Mouse (Mus musculus) megakaryocyte progenitor cell, adult 5-6 weeks (primary cell): ENCODE measurements around the gene Frrs1. TPM values are rescaled to one million over a fixed set of nuclear protein-coding genes. Genes with fewer than 3 reads are reported as not detected.

ENCODE experiments used
- total RNA-seq, 2 experiments: library from RNA; stranded (forward) in 1 of 2; stranded (reverse) in 1 of 2; fragments of 157-497, 149-512 nt in 1 of 2; fragments of 200-1000 nt in 1 of 2; gene quantifications; 2 replicates each; pipeline versions ENCODE4 v1.2.3 to v1.2.4; 2015 to 2017

Frrs1 gene
- total RNA-seq, 2 experiments from 2014 or later = 50.4 to 73.1 TPM

Other genes starting within 250 kb of the Frrs1 start
- gene Trmt13, start 244.9 kb upstream of the Frrs1 start, total RNA-seq (2015) = 23.4 and 40.3 TPM in 2 replicates
- 28.3 and 34.9 TPM in 2 replicates for gene Trmt13, start 244.9 kb upstream of the Frrs1 start, total RNA-seq (2017)
- gene Mfsd14a, start 196.8 kb upstream of the Frrs1 start, total RNA-seq (2015) = 77.9 and 81.7 TPM in 2 replicates
- 66.0 and 72.9 TPM in 2 replicates for gene Mfsd14a, start 196.8 kb upstream of the Frrs1 start, total RNA-seq (2017)
- gene Gm43191, start 178.2 kb upstream of the Frrs1 start, total RNA-seq (2015) = not detected in 2 replicates
- gene Gm43191, start 178.2 kb upstream of the Frrs1 start, total RNA-seq (2017) = not detected in 2 replicates
- gene Slc35a3, start 146.6 kb upstream of the Frrs1 start, total RNA-seq (2015) = 42.5 and 45.9 TPM in 2 replicates
- 51.3 and 60.6 TPM in 2 replicates for gene Slc35a3, start 146.6 kb upstream of the Frrs1 start, total RNA-seq (2017)
- 12.8 and 15.5 TPM in 2 replicates for gene Agl, start 51.3 kb upstream of the Frrs1 start, total RNA-seq (2015)
- 10.4 and 14.0 TPM in 2 replicates for gene Agl, start 51.3 kb upstream of the Frrs1 start, total RNA-seq (2017)
- not detected in 2 replicates for gene 4930455H04Rik, start 108.8 kb downstream of the Frrs1 start, total RNA-seq (2015)
- not detected in 2 replicates for gene 4930455H04Rik, start 108.8 kb downstream of the Frrs1 start, total RNA-seq (2017)
- gene Palmd, start 109.5 kb downstream of the Frrs1 start, total RNA-seq (2015) = not detected in 2 replicates
- not detected in 2 replicates for gene Palmd, start 109.5 kb downstream of the Frrs1 start, total RNA-seq (2017)